Mouse (Mus musculus) neural tube, embryonic 14.5 days (tissue): ENCODE data around the gene Ggcx. TPM values are rescaled to one million over a fixed set of nuclear protein-coding genes. Genes with fewer than 3 reads are reported as not detected.
A peak's percentile ranks its signal among the peaks of the same experiment; 100 is the strongest.

Experiments used
- ATAC-seq: fragments of 200-750 bp; cut with Nextera tagmentation; 2 replicates; pipeline ENCODE4 v1.8.0; 2017; ENCODE audit warnings: low read depth, mild to moderate bottlenecking, moderate TSS enrichment, moderate library complexity
- H3K27ac ChIP-seq: fragments of 300-500 bp; sonication (generic); 2 replicates; pipeline ENCODE4 v1.5.1; 2014; ENCODE audit warnings: low read depth, mild to moderate bottlenecking, control low read depth, low read length, moderate library complexity, mixed read lengths
- H3K27me3 ChIP-seq: fragments of 300-500 bp; sonication (generic); 2 replicates; pipeline ENCODE4 v1.6.1; 2014; ENCODE audit warnings: low read length; ENCODE audit not compliant: control insufficient read depth, insufficient read depth
- H3K36me3 ChIP-seq: fragments of 300-500 bp; sonication (generic); 2 replicates; pipeline ENCODE4 v1.6.1; 2014; ENCODE audit warnings: low read length, mixed read lengths; ENCODE audit not compliant: control insufficient read depth, insufficient read depth
- H3K4me1 ChIP-seq: fragments of 300-500 bp; sonication (generic); 2 replicates; pipeline ENCODE4 v1.6.1; 2014; ENCODE audit warnings: low read length; ENCODE audit not compliant: control insufficient read depth, insufficient read depth
- H3K4me2 ChIP-seq: fragments of 300-500 bp; sonication (generic); 2 replicates; pipeline ENCODE4 v1.6.1; 2014; ENCODE audit warnings: mild to moderate bottlenecking, low read depth, low read length, control low read depth
- H3K4me3 ChIP-seq: fragments of 300-500 bp; sonication (generic); 2 replicates; pipeline ENCODE4 v1.5.1; 2014; ENCODE audit warnings: low read depth, low read length, control low read depth, mixed read lengths
- H3K9ac ChIP-seq: fragments of 300-500 bp; sonication (generic); replicated peaks from 2 replicates; pipeline ENCODE4 v1.6.1; 2014; ENCODE audit warnings: low read depth, mild to moderate bottlenecking, control low read depth, low read length, mixed read lengths
- H3K9me3 ChIP-seq: fragments of 300-500 bp; sonication (generic); 2 replicates; pipeline ENCODE4 v1.6.1; 2016; ENCODE audit warnings: low read length; ENCODE audit not compliant: control insufficient read depth
- WGBS: fragments of 180-500 bp; shearing (Covaris S2); extraction: QIAGEN DNeasy Blood & Tissue Kit; methylation state at CpG from one replicate; pipeline ENCODE4 v1.1.7; 2014; 5-methylcytosine and 5-hydroxymethylcytosine counted together
- polyA plus RNA-seq: library from polyadenylated mRNA; unstranded; fragments of >200 nt; fragmentation: Nextera tagmentation; extraction: Ambion mirVana; gene quantifications from 2 replicates; pipeline ENCODE4 v1.2.1, GENCODE M21; 2014

Gene Ggcx
- polyA plus RNA-seq, 1 experiment from 2014 or later = 11.6 TPM

DNA sequence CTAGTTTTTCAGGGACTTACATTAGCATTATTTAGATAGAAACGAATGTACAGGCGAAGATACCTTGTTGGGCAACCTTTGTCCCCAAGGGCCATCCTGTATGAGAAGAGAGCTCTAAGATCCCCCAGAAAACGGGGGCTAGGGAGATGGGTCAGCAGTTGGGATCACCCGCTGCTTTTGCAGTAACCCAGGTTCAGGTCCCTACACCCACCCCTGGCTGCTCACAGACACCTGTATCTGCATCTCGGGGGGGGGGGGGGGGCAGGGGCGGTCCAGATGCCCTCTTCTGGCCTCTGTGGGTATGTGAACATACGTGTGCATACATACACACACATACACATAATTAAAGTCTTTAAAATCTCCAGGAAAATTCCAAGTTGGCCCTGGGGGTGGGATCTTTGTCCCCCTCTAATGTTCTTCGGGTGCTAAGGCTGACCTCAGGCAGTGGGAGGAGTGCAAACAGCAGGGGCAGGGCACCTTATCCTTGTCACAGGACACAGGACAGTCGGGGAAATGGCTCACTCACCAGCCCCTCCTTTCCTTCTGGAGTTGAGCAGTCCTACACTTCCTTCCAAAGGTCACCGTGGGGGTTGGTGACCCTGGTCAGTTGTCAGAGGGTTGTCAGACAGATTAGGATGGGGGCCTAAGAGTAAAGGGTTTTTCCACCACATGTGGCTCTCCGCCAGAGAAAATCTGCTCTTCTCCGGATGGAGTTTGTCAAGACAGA, 23.1 kb upstream of the Ggcx start:
- H3K4me1 ChIP-seq = 0 out of 2 replicates have a peak, but pooled peaks cover 3% of the 10 kb centered on the region
- H3K27me3 ChIP-seq = peaks cover 3% of the 10 kb centered on the region; the same call in 1 of the 2 replicates
- peak overlapping the region; percentile 46; the same call in 1 of the 2 replicates for H3K4me2 ChIP-seq
- no peaks in the 10 kb centered on the region for H3K36me3 ChIP-seq
- no peak overlapping the region for H3K27ac ChIP-seq
- 25% methylated on average over 12 of the region's 12 CpGs for WGBS
- no peak overlapping the region for H3K9ac ChIP-seq
- ATAC-seq = peak; percentile 31; the same call in 1 of the 2 replicates
- no peak overlapping the region; the same call in 1 of the 2 replicates for H3K4me3 ChIP-seq
- H3K9me3 ChIP-seq = no peaks in the 10 kb centered on the region

GRCm38 (mm10) chr6:72392341-72392740, 21.8 kb upstream of the Ggcx start:
- Histone ChIP-seq H3K4me2 (no peak overlapping the region), H3K4me1 (0 out of 2 replicates have a peak, but pooled peaks cover 3% of the 10 kb centered on the region), H3K27me3 (peaks cover 3% of the 10 kb centered on the region; the same call in 1 of the 2 replicates), H3K9me3 (no peaks in the 10 kb centered on the region), H3K4me3 (no peak overlapping the region), H3K9ac (no peak overlapping the region), H3K27ac (no peak overlapping the region), H3K36me3 (no peaks in the 10 kb centered on the region)
- ATAC-seq = no peak
- 96% methylated on average over 5 of the region's 5 CpGs for WGBS

DNA sequence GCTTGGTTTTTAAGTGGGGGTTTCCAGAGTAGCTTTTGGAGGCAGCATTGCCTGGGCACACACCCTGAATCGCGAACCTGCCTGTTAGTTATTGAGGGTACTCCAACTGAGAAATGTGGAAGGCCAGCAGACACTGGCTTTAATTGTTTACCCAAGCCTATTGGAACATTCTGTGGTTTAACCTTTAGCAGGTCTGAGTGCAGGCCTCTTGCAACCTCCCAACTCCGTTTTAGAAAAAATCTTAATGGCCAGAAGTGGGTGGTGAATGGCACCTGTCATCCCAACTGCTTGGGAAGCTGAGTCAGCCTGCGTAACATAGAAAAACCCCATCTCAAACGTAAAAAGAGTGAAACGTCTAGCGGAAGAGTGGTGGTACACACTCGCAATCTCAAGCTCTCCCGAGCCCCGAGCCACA, 17.3 kb upstream of the Ggcx start:
- Histone ChIP-seq H3K27ac (no peak overlapping the region), H3K9me3 (no peaks in the 10 kb centered on the region), H3K4me3 (no peak overlapping the region), H3K4me2 (no peak overlapping the region), H3K4me1 (no peaks in the 10 kb centered on the region), H3K27me3 (no peaks in the 10 kb centered on the region), H3K9ac (no peak overlapping the region), H3K36me3 (no peaks in the 10 kb centered on the region)
- 81% methylated on average over 10 of the region's 10 CpGs for WGBS
- ATAC-seq = no peak

DNA sequence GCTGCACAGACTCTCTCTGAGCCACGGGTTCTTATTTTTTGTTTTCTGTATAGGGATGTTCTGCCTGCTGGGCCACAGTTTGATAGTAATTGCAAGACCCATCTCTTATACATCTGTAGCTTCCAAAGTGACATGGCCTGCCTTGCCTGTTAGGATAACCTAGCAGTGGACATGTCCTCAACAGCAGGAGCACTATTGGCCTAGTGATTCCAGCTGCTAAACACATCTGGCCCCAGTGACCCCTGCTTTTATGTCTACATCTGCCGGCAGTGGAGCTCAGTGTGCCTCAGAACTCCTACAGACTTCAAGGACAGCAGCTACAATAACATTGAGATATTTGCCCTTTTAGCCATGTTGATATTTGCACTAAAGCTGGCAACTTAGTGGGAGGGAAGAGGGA, 14.1 kb upstream of the Ggcx start:
- Histone ChIP-seq H3K36me3 (no peaks in the 10 kb centered on the region), H3K27me3 (no peaks in the 10 kb centered on the region), H3K4me2 (no peak overlapping the region), H3K9ac (no peak overlapping the region), H3K4me1 (no peaks in the 10 kb centered on the region), H3K9me3 (no peaks in the 10 kb centered on the region), H3K4me3 (no peak overlapping the region), H3K27ac (no peak overlapping the region)
- WGBS = 51% methylated on average over 2 of the region's 2 CpGs
- ATAC-seq = no peak

- Histone ChIP-seq H3K4me1 (no peaks in the 10 kb centered on the region), H3K4me3 (no peak overlapping the region), H3K9me3 (no peaks in the 10 kb centered on the region), H3K4me2 (no peak overlapping the region), H3K36me3 (no peaks in the 10 kb centered on the region), H3K27ac (no peak overlapping the region), H3K27me3 (no peaks in the 10 kb centered on the region), H3K9ac (no peak overlapping the region)
- 17% methylated on average over 7 of the region's 7 CpGs for WGBS
- ATAC-seq = no peak
Observed at GRCm38 (mm10) chr6:72401875-72402274, 12.2 kb upstream of the Ggcx start.

GRCm38 (mm10) chr6:72405356-72405755, 8.8 kb upstream of the Ggcx start:
- no peaks in the 10 kb centered on the region for H3K27me3 ChIP-seq
- 87% methylated on average over 7 of the region's 7 CpGs for WGBS
- H3K4me3 ChIP-seq = no peak overlapping the region
- H3K27ac ChIP-seq = no peak overlapping the region
- no peak overlapping the region for H3K9ac ChIP-seq
- H3K9me3 ChIP-seq = no peaks in the 10 kb centered on the region
- no peaks in the 10 kb centered on the region for H3K36me3 ChIP-seq
- no peaks in the 10 kb centered on the region for H3K4me1 ChIP-seq
- no peak for ATAC-seq
- no peak overlapping the region for H3K4me2 ChIP-seq

DNA sequence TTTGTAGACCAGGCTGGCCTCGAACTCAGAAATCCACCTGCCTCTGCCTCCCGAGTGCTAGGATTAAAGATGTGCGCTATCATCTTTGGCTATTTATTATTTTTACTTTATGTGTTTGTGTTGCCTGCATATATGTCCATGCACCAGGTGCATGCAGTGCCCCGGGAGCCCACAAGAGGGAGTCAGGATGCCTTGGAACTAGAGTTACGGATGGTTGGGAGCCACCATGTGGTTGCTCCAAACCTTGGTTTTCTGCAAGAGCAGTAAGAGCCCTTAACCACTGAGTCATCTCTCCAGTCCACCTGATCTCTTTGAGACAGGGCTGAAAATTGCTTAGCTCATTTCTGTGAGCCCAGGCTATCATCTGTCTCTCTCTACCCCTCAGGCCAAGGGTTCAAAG, 7.0 kb upstream of the Ggcx start:
- no peaks in the 10 kb centered on the region for H3K27me3 ChIP-seq
- peak; percentile 70; the same call in 1 of the 2 replicates for ATAC-seq

DNA sequence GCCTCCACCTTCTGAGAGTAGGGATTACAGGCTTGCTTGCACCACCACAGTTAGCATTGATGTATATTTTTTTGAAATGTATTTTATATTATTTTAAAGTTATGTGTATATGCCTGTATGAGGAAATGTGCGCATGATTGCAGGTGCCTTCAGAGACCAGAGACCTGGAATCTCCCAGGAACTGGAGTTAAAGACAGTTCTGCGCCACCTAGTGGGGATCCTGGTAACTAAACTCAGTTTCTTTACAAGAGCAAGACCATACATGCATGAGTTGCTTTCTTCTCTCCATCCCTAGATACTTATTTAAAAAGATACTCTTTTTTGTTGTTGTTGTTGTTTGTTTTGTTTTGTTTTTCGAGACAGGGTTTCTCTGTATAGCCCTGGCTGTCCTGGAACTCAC, 4.5 kb upstream of the Ggcx start:
- no peak overlapping the region for H3K9ac ChIP-seq
- no peaks in the 10 kb centered on the region for H3K36me3 ChIP-seq
- H3K9me3 ChIP-seq = no peaks in the 10 kb centered on the region
- no peak overlapping the region for H3K27ac ChIP-seq
- WGBS = 16% methylated on average over 3 of the region's 3 CpGs
- H3K4me3 ChIP-seq = no peak overlapping the region
- H3K4me1 ChIP-seq = peaks cover under 1% of the 10 kb centered on the region
- H3K27me3 ChIP-seq = no peaks in the 10 kb centered on the region
- no peak overlapping the region for H3K4me2 ChIP-seq
- no peak for ATAC-seq

More for the DNA sequence above, 7.0 kb upstream of the Ggcx start:
- Histone ChIP-seq H3K36me3 (no peaks in the 10 kb centered on the region), H3K27ac (no peak overlapping the region), H3K9me3 (no peaks in the 10 kb centered on the region), H3K4me3 (no peak overlapping the region), H3K4me1 (no peaks in the 10 kb centered on the region), H3K9ac (no peak overlapping the region), H3K4me2 (no peak overlapping the region)
- WGBS = 6% methylated on average over 5 of the region's 5 CpGs

DNA sequence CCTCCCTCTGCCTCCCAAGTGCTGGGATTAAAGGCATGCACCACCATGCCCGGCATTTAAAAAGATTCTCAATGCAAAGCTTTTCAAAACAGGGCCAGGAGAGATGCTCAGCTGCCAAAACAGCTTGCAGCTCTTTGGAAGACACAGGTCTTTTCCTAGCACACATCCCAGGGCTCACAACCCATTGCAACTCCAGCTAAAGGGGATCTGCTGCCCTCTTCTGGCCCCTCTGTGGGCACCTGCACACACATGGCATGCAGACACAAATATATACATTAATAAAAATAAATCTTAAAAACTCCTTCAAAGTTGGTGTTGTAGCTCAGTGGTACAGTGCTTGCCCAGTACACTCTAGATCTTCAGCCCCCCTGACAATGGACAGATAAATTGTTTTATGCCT, 4.1 kb upstream of the Ggcx start:
- no peak for ATAC-seq
- Histone ChIP-seq H3K27me3 (no peaks in the 10 kb centered on the region), H3K4me3 (no peak overlapping the region), H3K4me2 (no peak overlapping the region), H3K27ac (no peak overlapping the region), H3K9me3 (no peaks in the 10 kb centered on the region), H3K4me1 (peaks cover 5% of the 10 kb centered on the region), H3K9ac (no peak overlapping the region), H3K36me3 (no peaks in the 10 kb centered on the region)
- 32% methylated on average over 1 of the region's 1 CpGs for WGBS
